Mouse (Mus musculus) G1E (cell line): ENCODE measurements around the gene Gm10024. TPM values are rescaled to one million over a fixed set of nuclear protein-coding genes. Genes with fewer than 3 reads are reported as not detected.
A peak's percentile ranks its signal among the peaks of the same experiment; 100 is the strongest.
"Not testable (repeated sequence)": the region's sequence is repeated elsewhere in the genome, so short reads cannot be mapped to it uniquely, and the experiment has no call there.

ENCODE experiments used
- ATAC-seq: 2 replicates; pipeline ENCODE4 v1.8.0; 2016; ENCODE audit warnings: mild to moderate bottlenecking; ENCODE audit not compliant: insufficient number of reproducible peaks, poor library complexity, low FRiP score, severe bottlenecking; ENCODE audit errors: extremely low read depth
- DNase-seq: peaks from one replicate; pipeline ENCODE4 v3.0.0; 2012; ENCODE audit warnings: low spot score
- H3K27me3 ChIP-seq: 2 replicates; pipeline ENCODE4 v1.6.1; 2012; ENCODE audit warnings: mild to moderate bottlenecking, low read length, inconsistent platforms; ENCODE audit not compliant: insufficient read depth
- H3K36me3 ChIP-seq: replicated peaks from 2 replicates; pipeline ENCODE3; 2012; ENCODE audit warnings: mild to moderate bottlenecking, inconsistent platforms
- H3K4me1 ChIP-seq: 2 replicates; pipeline ENCODE4 v1.6.1; 2012; ENCODE audit warnings: low read depth, low read length, inconsistent platforms, mixed read lengths; ENCODE audit not compliant: insufficient read depth
- H3K4me3 ChIP-seq: 2 replicates; pipeline ENCODE4 v1.5.1; 2012; ENCODE audit warnings: low read depth, mild to moderate bottlenecking, inconsistent platforms, low read length, moderate library complexity, mixed read lengths
- H3K9me3 ChIP-seq: replicated peaks from 2 replicates; pipeline ENCODE4 v1.6.1; 2012; ENCODE audit warnings: inconsistent platforms
- CTCF ChIP-seq: IDR thresholded peaks from 2 replicates; pipeline ENCODE4 v1.5.1; 2012; ENCODE audit warnings: low read depth, low read length, inconsistent platforms, mixed read lengths
- GATA1 ChIP-seq: IDR thresholded peaks from 2 replicates; pipeline ENCODE4 v1.6.1; 2012; ENCODE audit warnings: borderline replicate concordance, low read length, inconsistent platforms, mixed read lengths
- GATA2 ChIP-seq: IDR thresholded peaks from 2 replicates; pipeline ENCODE4 v1.6.1; 2012; ENCODE audit warnings: low read depth, low read length, inconsistent platforms, borderline replicate concordance
- POLR2AphosphoS5 ChIP-seq: IDR thresholded peaks from 2 replicates; pipeline ENCODE4 v1.6.1; 2012; ENCODE audit warnings: low read depth, low read length, inconsistent platforms; ENCODE audit not compliant: insufficient replicate concordance
- TAL1 ChIP-seq: conservative IDR thresholded peaks from 2 replicates; pipeline ENCODE4 v1.6.1; 2012; ENCODE audit warnings: low read depth, low read length, inconsistent platforms, mixed read lengths
- polyA plus RNA-seq: library from polyadenylated mRNA; stranded (reverse); fragments of >175 nt; gene quantifications from 2 replicates; pipeline ENCODE4 v1.2.3, GENCODE M21; 2012
- total RNA-seq, 2 experiments: library from RNA; stranded (forward) in 1 of 2; stranded (reverse) in 1 of 2; fragments of 200-1000 nt in 1 of 2; fragments of >200 nt in 1 of 2; fragmentation: Nextera tagmentation in 1 of 2; gene quantifications; 2 replicates each; pipeline ENCODE4 v1.2.3; 2014 to 2017

Gene Gm10024
- total and polyA plus RNA-seq, 3 experiments, result not detected

GRCm38 (mm10) chr10:77728280-77728679, 17.0 kb downstream of the Gm10024 start:
- Histone ChIP-seq H3K36me3 (no peaks in the 10 kb centered on the region), H3K4me3 (no peak overlapping the region), H3K4me1 (no peaks in the 10 kb centered on the region), H3K9me3 (no peaks in the 10 kb centered on the region), H3K27me3 (peaks cover 6% of the 10 kb centered on the region; the same call in 1 of the 2 replicates)
- TF ChIP-seq CTCF, result no peak
- no peak for TF ChIP-seq GATA2
- TF ChIP-seq POLR2AphosphoS5, result no peak
- TF ChIP-seq TAL1, result no peak
- ATAC-seq, result no peak
- no peak for DNase-seq

- DNase-seq, result no peak
- Histone ChIP-seq H3K4me1 (no peaks in the 10 kb centered on the region), H3K27me3 (peaks cover 6% of the 10 kb centered on the region; the same call in 1 of the 2 replicates), H3K36me3 (no peaks in the 10 kb centered on the region), H3K4me3 (no peak overlapping the region), H3K9me3 (no peaks in the 10 kb centered on the region)
- ATAC-seq, result no peak
- TF ChIP-seq POLR2AphosphoS5 (no peak), CTCF (peak; percentile 67), TAL1 (no peak)
Measured at GRCm38 (mm10) chr10:77729241-77729640, 18.0 kb downstream of the Gm10024 start.

- TF ChIP-seq CTCF (no peak), POLR2AphosphoS5 (no peak), GATA2 (no peak)
- H3K9me3 ChIP-seq, result peaks cover 5% of the 10 kb centered on the region
- DNase-seq (no peak), ATAC-seq (no peak)
- no peak overlapping the region for H3K4me3 ChIP-seq
- no peaks in the 10 kb centered on the region for H3K4me1 ChIP-seq
- no peaks in the 10 kb centered on the region for H3K36me3 ChIP-seq
- peaks cover 11% of the 10 kb centered on the region for H3K27me3 ChIP-seq
Measured at GRCm38 (mm10) chr10:77735928-77736327, 24.7 kb downstream of the Gm10024 start.

- TF ChIP-seq GATA2 (no peak), TAL1 (no peak), CTCF (no peak), GATA1 (no peak), POLR2AphosphoS5 (no peak)
- no peaks in the 10 kb centered on the region for H3K4me1 ChIP-seq
Measured at GRCm38 (mm10) chr10:77738929-77739328, 27.7 kb downstream of the Gm10024 start.

GRCm38 (mm10) chr10:77741924-77742688, 30.8 kb downstream of the Gm10024 start, which contains the start of gene Gm18596:
Gene Gm18596 (minus strand): TSS chr10:77742638.
- not testable (repeated sequence) for ATAC-seq, H3K36me3 ChIP-seq, H3K4me3 ChIP-seq, DNase-seq, H3K4me1 ChIP-seq, H3K9me3 ChIP-seq, H3K27me3 ChIP-seq

More at GRCm38 (mm10) chr10:77738929-77739328, 27.7 kb downstream of the Gm10024 start:
- Histone ChIP-seq H3K27me3 (peaks cover 7% of the 10 kb centered on the region), H3K4me3 (no peak overlapping the region), H3K36me3 (no peaks in the 10 kb centered on the region), H3K9me3 (peaks cover 5% of the 10 kb centered on the region)
- ATAC-seq, result no peak
- DNase-seq, result no peak

- not testable (repeated sequence) for ATAC-seq, H3K36me3 ChIP-seq, H3K27me3 ChIP-seq, H3K4me3 ChIP-seq, DNase-seq, H3K9me3 ChIP-seq, H3K4me1 ChIP-seq
Measured at GRCm38 (mm10) chr10:77750686-77751085, 39.4 kb downstream of the Gm10024 start.

- not testable (repeated sequence) for H3K4me1 ChIP-seq, ATAC-seq, H3K4me3 ChIP-seq, H3K9me3 ChIP-seq, H3K36me3 ChIP-seq, DNase-seq, H3K27me3 ChIP-seq
Measured at GRCm38 (mm10) chr10:77751254-77751653, 40.0 kb downstream of the Gm10024 start, which contains the start of gene Gm9736. Gene Gm9736 (minus strand): TSS chr10:77751354.

- not testable (repeated sequence) for H3K27me3 ChIP-seq, H3K4me3 ChIP-seq, H3K36me3 ChIP-seq, H3K4me1 ChIP-seq, H3K9me3 ChIP-seq, DNase-seq, ATAC-seq
Measured at GRCm38 (mm10) chr10:77752312-77752711, 41.1 kb downstream of the Gm10024 start.
